Mouse (Mus musculus) layer of hippocampus, adult 9-11 months (tissue): ENCODE measurements around the gene Safb2.
"Not testable (repeated sequence)": the region's sequence is repeated elsewhere in the genome, so short reads cannot be mapped to it uniquely, and the experiment has no call there.

ENCODE experiments used
- DNase-seq: peaks from one replicate; pipeline ENCODE4 v3.0.0; 2022

Gene Safb2

DNA sequence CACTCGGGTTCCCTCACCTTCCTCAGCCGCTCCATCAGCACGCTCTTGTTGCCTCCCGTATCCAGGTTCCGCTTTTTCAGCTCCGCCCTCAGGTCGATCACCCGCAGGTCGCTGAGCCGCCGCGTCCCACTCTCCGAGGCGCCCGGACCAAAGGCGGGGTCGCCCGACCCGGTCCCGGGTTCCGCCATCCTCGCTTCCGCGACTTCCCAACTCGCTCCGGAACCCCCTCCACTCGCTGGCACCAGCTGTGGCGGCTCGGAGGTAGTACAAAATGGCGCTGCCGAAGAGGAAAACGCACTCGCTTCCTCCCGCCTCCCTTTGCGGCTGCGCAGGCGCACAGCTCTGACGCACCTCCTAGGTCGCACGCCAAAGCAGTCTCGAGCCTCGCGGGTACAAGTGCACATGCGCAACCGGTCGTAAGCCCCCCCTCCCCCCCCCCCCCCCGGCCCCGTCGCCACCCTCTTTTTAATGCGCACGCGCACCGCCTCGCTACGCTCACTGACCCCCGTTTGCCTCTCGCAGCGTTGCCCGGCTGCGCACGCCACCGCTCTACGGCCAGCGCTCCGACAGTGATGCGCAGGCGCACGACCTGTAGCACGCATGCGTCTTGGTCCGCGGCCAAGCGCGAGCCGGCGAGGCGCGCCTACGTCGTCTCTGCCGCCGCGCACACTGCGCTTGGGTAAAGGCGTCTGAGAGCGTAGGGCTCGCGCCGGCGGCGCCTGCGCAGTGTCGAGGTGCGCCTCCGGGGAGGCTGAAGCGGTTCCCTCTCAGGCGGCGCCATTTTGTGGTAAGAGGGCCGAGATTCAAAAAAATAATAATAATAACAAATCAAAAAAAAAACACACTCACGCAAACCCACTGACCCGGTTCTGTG is at the start of gene Safb2, which contains the start of gene Safb:
TSS of gene Safb2 (minus strand) at position 329 of the 874 bp plus-strand sequence.
TSS of gene Safb (plus strand) at position 569 of the 874 bp plus-strand sequence.
- DNase-seq, result peak; percentile 99

DNA sequence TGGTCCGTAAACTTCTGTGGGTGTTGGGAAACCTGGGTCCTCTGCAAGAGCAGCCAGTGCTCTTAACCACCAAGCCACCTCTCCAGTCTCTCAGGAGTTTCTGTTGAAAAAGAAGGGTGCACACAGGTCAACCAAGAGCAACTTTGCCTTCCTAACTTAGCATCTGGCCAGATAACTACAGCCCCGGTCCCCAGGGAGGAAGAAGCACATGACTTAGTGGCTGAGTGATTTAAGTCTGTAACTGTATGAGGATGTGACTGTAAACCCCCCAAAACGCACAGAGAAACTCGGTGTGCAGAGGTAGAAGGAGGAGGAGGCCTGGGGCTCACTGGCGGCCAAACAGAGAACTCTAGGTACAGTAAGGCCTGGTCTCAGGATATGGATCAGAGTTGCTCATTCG is 49.6 kb upstream of the Safb2 start:
- no peak for DNase-seq

DNA sequence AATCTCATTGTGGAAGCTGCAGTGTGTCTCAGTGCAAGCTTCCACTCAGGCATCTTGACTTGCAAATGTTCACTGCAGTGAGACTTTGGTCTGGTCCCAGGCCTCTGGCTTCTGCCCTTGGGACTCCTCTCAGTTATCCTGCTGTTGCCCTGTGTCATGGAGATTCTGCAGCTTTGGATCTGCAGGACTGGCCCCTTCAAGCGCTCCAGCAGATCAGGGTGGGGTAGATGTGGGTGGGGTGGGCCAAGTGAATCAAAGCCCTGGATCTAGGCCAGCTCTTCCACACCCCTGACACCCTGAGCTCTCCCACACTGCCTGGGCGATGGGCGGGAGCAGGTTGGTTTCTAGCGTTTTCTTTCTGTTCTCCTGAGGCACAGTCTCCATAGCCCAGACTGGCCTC is 47.4 kb upstream of the Safb2 start:
- no peak for DNase-seq

- DNase-seq, result not testable (repeated sequence)
Measured at GRCm38 (mm10) chr17:56629800-56630781, 45.7 kb upstream of the Safb2 start.

- no peak for DNase-seq
Measured at GRCm38 (mm10) chr17:56627530-56628277, 43.3 kb upstream of the Safb2 start, which contains the start of gene Catsperd. TSS of gene Catsperd (plus strand) at chr17:56628143.

- DNase-seq, result peak; percentile 96
Measured at GRCm38 (mm10) chr17:56626754-56627470, 42.5 kb upstream of the Safb2 start, which contains the start of gene Lonp1. TSS of gene Lonp1 (minus strand) at chr17:56626887.

- DNase-seq, result no peak
Measured at GRCm38 (mm10) chr17:56626260-56626659, 41.9 kb upstream of the Safb2 start.

DNA sequence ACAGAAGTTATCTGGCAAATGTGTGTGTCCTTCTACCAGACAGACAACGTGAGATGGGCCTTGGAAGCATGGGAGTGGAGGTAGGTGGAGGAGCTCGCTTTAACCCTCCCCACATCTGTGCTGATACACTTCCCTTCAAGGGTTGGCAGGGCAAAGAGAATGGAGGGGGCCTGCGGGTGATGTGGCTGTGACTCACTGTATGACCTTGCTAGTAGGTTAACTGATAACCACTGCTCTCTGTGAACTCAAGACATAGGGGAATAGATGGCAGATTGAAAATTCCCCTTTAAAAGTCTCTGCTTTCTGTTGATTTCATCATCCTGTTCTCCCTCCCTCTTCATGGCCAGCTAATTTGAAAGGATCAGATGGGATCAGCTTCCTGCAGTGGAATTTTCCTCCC is 41.1 kb upstream of the Safb2 start:
- no peak for DNase-seq

- no peak for DNase-seq
Measured at GRCm38 (mm10) chr17:56617628-56618027, 33.2 kb upstream of the Safb2 start.

DNA sequence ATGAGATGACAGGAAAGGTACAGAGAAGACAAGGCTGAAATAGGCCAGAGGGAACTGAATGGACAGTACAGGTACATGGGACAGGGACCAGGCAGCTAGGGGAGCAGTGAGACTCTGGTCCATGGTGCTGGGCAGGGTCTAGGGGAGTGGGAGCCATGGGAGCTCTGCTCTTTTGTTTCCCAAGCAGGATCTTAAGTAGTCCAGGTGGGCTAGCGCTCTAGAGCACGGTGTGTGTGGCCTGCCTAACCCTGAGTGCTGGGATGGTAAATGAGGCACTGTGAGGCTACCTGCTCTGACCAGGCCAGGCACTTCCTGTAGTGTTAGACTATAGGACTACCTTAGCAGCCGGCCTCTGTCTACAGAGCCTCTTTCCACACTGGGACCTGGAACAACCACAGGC is 32.3 kb upstream of the Safb2 start:
- DNase-seq, result no peak

DNA sequence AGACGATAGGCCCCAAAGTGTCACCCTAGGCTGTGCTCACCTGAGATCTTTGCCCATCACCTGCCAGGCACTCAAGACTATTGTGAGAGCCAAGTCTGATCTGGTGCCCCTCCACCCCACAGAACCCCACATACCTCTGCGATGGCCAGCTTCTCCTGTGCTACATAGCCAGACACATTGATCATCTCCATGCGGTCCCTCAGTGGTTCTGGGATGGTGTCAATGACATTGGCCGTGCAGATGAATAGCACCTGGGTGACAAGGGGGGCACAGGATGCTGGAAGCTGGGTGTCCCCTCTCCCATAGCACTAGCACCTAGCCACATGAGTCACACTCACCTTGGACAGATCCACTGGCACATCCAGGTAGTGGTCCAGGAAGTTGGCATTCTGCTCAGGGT is 31.4 kb upstream of the Safb2 start:
- no peak for DNase-seq

GRCm38 (mm10) chr17:56615136-56615784 is 30.9 kb upstream of the Safb2 start:
- DNase-seq, result no peak

- DNase-seq, result no peak
Measured at GRCm38 (mm10) chr17:56614391-56615135, 30.2 kb upstream of the Safb2 start.

- DNase-seq, result not testable (repeated sequence)
Measured at GRCm38 (mm10) chr17:56613893-56614292, 29.5 kb upstream of the Safb2 start.

DNA sequence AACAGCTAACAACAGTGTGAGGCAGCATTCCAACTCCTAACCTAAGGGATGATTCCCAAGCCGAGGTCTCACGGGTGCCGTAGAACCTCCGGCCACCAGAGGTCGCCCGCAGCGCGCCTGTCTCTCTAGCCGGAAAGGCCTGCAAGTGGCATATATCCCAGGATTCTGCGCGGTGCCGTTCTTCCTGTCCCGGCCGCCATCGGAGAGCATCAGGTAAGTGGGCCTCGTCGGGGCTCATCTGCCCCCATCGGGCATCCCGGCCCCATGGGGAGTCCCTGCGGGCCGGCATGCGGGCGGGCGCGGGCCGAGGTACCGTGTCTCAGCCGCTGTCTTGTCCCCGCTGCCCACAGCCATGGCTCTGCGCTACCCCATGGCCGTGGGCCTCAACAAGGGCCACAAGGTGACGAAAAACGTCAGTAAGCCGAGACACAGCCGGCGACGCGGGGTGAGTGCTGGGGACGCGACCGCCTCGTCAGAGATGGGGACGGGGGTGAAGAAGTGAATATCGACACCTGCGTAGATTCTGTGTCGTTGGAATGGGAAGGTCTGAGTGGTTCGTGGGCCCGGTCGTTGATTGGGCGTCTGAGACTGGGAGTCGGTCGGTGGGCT is 29.0 kb upstream of the Safb2 start, which contains the start of gene Rpl36:
TSS of gene Rpl36 (plus strand) at position 181 of the 609 bp plus-strand sequence.
- peak; percentile 96 for DNase-seq

- not testable (repeated sequence) for DNase-seq
Measured at GRCm38 (mm10) chr17:56612565-56612939, 28.2 kb upstream of the Safb2 start.

DNA sequence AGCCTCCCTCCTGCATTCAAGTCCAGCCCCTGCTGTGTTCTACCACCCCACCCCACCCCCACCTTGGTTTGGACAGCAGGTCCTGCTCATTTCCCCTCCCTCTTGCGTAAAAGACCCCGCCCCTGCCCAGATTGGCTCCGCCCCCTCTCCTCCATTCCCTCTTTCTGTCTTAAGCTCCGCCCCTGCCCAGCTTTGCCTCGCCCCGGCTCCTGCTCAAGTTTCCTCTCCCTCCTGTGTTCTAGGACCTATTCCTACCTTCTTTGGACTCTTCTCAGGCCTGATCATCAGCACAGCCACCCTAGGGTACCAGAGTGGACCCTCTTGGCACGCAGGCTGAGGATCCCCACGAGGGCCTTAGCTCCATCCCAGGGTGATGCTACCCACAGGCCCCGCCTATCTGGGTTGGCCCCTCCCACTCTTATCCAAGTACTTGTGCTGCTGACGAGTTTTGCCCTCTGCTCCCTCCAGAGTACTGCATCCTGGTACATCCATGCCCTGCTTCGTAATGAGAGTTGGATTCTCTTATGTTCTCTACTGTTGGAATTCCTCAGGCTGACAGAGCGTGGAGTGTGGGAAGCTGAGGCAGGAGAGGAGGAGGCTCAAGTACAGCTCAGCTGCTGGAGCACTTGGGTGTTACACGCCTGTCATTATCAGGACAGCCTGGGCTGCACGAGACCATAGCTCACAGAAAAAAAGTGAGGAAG is 27.6 kb upstream of the Safb2 start:
- DNase-seq, result no peak

DNA sequence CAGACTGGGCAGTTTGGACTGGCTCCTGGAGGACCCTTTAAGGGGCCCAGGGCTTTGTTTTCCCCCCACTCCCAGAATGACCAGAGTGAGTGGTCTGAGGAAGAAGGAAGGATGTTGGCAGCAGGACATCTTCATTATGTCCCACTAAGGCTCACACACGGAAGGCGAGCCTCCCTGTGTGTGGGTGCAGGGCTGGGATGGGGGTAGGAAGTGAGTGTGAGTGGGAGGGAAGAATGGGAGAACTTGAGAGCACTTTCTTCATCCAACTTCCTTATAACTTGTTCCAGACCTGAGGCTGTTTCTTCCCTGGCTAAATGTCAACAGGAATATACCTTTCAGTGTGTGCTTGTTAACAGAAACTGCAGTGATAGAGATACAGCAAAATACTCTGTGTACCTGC is 26.9 kb upstream of the Safb2 start:
- DNase-seq, result no peak

- DNase-seq, result peak; percentile 99
Measured at GRCm38 (mm10) chr17:56609452-56610171, 25.2 kb upstream of the Safb2 start, which contains the start of gene 2410015M20Rik. TSS of gene 2410015M20Rik (minus strand) at chr17:56609771.
